Mouse (Mus musculus) CD4-positive naive resting alpha-beta T cell, adult 76 days (primary cell): ENCODE results near the gene Cemip. TPM values are rescaled to one million over a fixed set of nuclear protein-coding genes. Genes with fewer than 3 reads are reported as not detected.

Source experiments
- total RNA-seq: library from RNA; stranded (reverse); gene quantifications from one replicate; pipeline ENCODE4 v1.2.4, GENCODE M21; 2023

Gene Cemip
- total RNA-seq = not detected

GRCm38 (mm10) chr7:84086039-84086829 is at the start of gene Cemip:
Cemip (minus strand) TSS chr7:84086502.

GRCm38 (mm10) chr7:83884021-83884658 is 202.2 kb downstream of the Cemip start, which contains the start of the genes Tlnrd1 and Mesd:
Tlnrd1 (minus strand) TSS chr7:83884305.
Mesd (plus strand) TSS chr7:83884466.

Other genes with a start within 250 kb of the Cemip start
- 6.4 TPM for gene Tlnrd1, start 202.2 kb downstream of the Cemip start, total RNA-seq
- gene Mesd, start 202.0 kb downstream of the Cemip start, total RNA-seq = 24.5 TPM
- 22.2 TPM for gene Abhd17c, start 65.4 kb upstream of the Cemip start, total RNA-seq